In the genomic region with DNA sequence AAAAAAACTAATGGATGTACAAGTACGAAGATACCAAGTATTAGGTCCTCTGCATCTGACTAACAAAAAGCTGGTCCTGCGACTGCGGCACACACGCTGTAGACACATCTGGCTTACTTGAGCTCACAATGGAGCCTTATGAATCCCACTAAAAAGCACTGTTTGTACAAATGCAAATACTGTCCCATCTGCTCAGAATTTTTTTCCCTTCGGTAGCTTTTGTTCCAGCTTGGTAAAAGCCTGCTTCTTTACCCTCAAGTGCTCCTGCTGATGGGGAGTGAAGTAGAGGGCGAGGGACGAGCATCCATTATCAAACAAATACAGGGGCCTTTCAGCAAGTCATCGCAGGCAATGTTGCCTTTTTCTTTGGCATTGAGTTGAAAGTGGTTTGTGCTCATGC, we compare ENCODE assay signal across 19 mouse cellular contexts. TPM values are rescaled to one million over a fixed set of nuclear protein-coding genes. Genes with fewer than 3 reads are reported as not detected.
DNase-seq lines count a peak whose midpoint lies in the region; ATAC-seq lines count a peak whose summit lies in the region.
"Had no signal": no experiment of that assay in that cellular context is flagged by ENCODE, and none has a peak within 500 bp of the region (broad histone marks: within the 10 kb centered on the region; RNA-seq: fewer than 3 reads in every experiment).

No protein-coding gene starts in this region.

- 48% methylated on average over 8 of the region's 8 CpGs for WGBS in hindbrain, embryonic 11.5 days
- WGBS in hindbrain, embryonic 16.5 days: 40% methylated on average over 8 of the region's 8 CpGs

- no peak for ATAC-seq in hindbrain, embryonic 11.5 days (ENCODE audit: low FRiP score)
- ATAC-seq in hindbrain, embryonic 16.5 days: no peak
- no peak for ATAC-seq in megakaryocyte progenitor cell, adult 5-6 weeks (replicated peaks; ENCODE audit: poor library complexity)
- ATAC-seq: intestine, postnatal 0 days had no signal

- no peak overlapping the region for H3K27ac ChIP-seq in hindbrain, embryonic 11.5 days (ENCODE audit: low read depth, low read length)
- no peak overlapping the region for H3K27ac ChIP-seq in hindbrain, embryonic 16.5 days (ENCODE audit: low read depth, low read length)
- H3K27ac ChIP-seq: embryonic facial prominence, embryonic 12.5 days; lung, embryonic 15.5 days; neural tube, embryonic 12.5 days had no signal

- no peaks in the 10 kb centered on the region for H3K27me3 ChIP-seq in hindbrain, embryonic 11.5 days (ENCODE audit: control insufficient read depth, insufficient read depth, low read length)
- H3K27me3 ChIP-seq in hindbrain, embryonic 16.5 days (replicated peaks; ENCODE audit: control insufficient read depth, insufficient read depth, low read length): no peaks in the 10 kb centered on the region
- H3K27me3 ChIP-seq: CH12.LX; embryonic facial prominence, embryonic 12.5 days; heart, embryonic 12.5 days; lung, embryonic 15.5 days; neural tube, embryonic 12.5 days had no signal

- no peaks in the 10 kb centered on the region for H3K4me1 ChIP-seq in hindbrain, embryonic 11.5 days (replicated peaks; ENCODE audit: control insufficient read depth, insufficient read depth, low read length)
- H3K4me1 ChIP-seq in hindbrain, embryonic 16.5 days (ENCODE audit: control insufficient read depth, insufficient read depth, low read depth, low read length): no peaks in the 10 kb centered on the region
- H3K4me1 ChIP-seq: heart, embryonic 12.5 days; lung, embryonic 15.5 days had no signal

- H3K4me2 ChIP-seq in hindbrain, embryonic 11.5 days (replicated peaks; ENCODE audit: low read depth, low read length): no peak overlapping the region
- no peak overlapping the region for H3K4me2 ChIP-seq in hindbrain, embryonic 16.5 days (ENCODE audit: low read length)
- H3K4me2 ChIP-seq: embryonic facial prominence, embryonic 12.5 days; heart, embryonic 12.5 days; liver, embryonic 11.5 days; lung, embryonic 15.5 days; neural tube, embryonic 12.5 days had no signal

- H3K9me3 ChIP-seq in hindbrain, embryonic 11.5 days (ENCODE audit: control insufficient read depth, low read length): no peaks in the 10 kb centered on the region
- no peaks in the 10 kb centered on the region for H3K9me3 ChIP-seq in hindbrain, embryonic 16.5 days (ENCODE audit: control insufficient read depth, low read length)
- H3K9me3 ChIP-seq: embryonic facial prominence, embryonic 12.5 days; heart, embryonic 12.5 days; lung, embryonic 15.5 days; neural tube, embryonic 12.5 days had no signal

- peak; percentile 4 for DNase-seq in cerebellum, adult 9-10 months
- no peak for DNase-seq in cerebellum, postnatal 4 days (ENCODE audit: low spot score in 2 of 2)
- DNase-seq in hindbrain, embryonic 11.5 days (ENCODE audit: low spot score): peak; percentile 13
- DNase-seq in R1 (ENCODE audit: low read depth, low spot score): peak; percentile 68
- DNase-seq in layer of hippocampus, adult 9-11 months: peak; percentile 41
- no peak for DNase-seq in urinary bladder, postnatal 10 days (ENCODE audit: low spot score)
- DNase-seq: cerebellum, adult 11-12 months; gastrocnemius, postnatal 36 days; kidney, postnatal 25 days; thymus, postnatal 36 days had no signal

- H3K36me3 ChIP-seq in hindbrain, embryonic 11.5 days (ENCODE audit: control insufficient read depth, insufficient read depth, low read length): no peaks in the 10 kb centered on the region
- no peaks in the 10 kb centered on the region for H3K36me3 ChIP-seq in hindbrain, embryonic 16.5 days (ENCODE audit: control insufficient read depth, insufficient read depth, low read length)
- H3K36me3 ChIP-seq: embryonic facial prominence, embryonic 12.5 days; heart, embryonic 12.5 days; lung, embryonic 15.5 days; neural tube, embryonic 12.5 days had no signal

- H3K4me3 ChIP-seq in hindbrain, embryonic 11.5 days (ENCODE audit: low read depth, low read length): no peak overlapping the region
- H3K4me3 ChIP-seq in hindbrain, embryonic 16.5 days (ENCODE audit: low read length): no peak overlapping the region
- H3K4me3 ChIP-seq: embryonic facial prominence, embryonic 12.5 days; heart, embryonic 12.5 days; lung, embryonic 15.5 days; neural tube, embryonic 12.5 days had no signal

- H3K9ac ChIP-seq in hindbrain, embryonic 11.5 days (ENCODE audit: low read depth, low read length): no peak overlapping the region
- no peak overlapping the region for H3K9ac ChIP-seq in hindbrain, embryonic 16.5 days (ENCODE audit: low read depth, low read length)
- H3K9ac ChIP-seq: embryonic facial prominence, embryonic 12.5 days; heart, embryonic 12.5 days; lung, embryonic 15.5 days; neural tube, embryonic 12.5 days had no signal

RNA-seq across cellular contexts. Expression of a gene that starts 29.3 kb away (rescaled TPM):
- polyA plus RNA-seq in hindbrain, embryonic 11.5 days (2014; fragmentation: Nextera tagmentation; extraction: Ambion mirVana): 11.5 and 13.5 TPM in 2 replicates
- polyA plus RNA-seq in hindbrain, embryonic 16.5 days (2015; fragmentation: Nextera tagmentation; extraction: Ambion mirVana): 17.4 and 18.4 TPM in 2 replicates
- 0.17 and 1.1 TPM in 2 replicates for total RNA-seq in megakaryocyte progenitor cell, adult 5-6 weeks (2015)
- 0.25 and 0.74 TPM in 2 replicates for total RNA-seq in megakaryocyte progenitor cell, adult 5-6 weeks (2017)

Comparison
In these comparisons a context has a peak if more than half of its experiments do, and no peak if none do; other contexts are left out.
1. DNase-seq: peak in cerebellum, adult 9-10 months (single experiment), hindbrain, embryonic 11.5 days (single experiment), R1 (single experiment) and layer of hippocampus, adult 9-11 months (single experiment); none in cerebellum, postnatal 4 days (0 of 2) and urinary bladder, postnatal 10 days (single experiment).